Mouse (Mus musculus): ENCODE results near the gene Prss50. TPM values are rescaled to one million over a fixed set of nuclear protein-coding genes. Genes with fewer than 3 reads are reported as not detected.

The Prss50 gene
- total and polyA plus RNA-seq, 3 experiments = not detected

DNA sequence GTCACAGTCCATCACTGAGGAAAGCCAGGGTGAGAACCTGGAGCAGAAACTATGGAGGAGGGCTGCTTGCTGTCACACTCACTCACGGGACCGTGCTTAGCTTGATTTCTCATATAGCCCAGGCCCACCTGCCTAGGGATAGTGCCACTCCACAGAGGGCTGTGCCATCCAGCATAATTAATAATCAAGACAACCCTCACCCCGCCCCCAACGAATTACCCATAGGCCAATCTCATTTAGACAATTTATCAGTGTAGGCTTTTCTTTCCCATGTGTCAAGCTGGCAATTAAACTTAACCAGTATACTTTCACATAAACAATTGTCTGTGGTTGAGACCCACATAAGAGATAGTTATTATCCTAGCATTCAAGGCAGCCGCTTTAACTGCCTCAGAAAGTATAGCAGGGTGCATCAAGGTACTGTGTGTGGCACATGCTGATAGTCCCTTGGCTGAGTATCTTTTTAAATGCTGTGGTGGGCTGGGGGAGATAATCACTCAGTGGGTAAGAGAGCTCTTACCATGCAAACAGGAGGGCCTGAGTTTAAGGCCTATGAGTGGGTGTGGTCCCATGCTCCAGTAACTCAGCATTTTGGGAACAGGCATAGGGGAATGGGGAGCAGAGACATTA is 1.3 kb downstream of the Prss50 start:
- H3K27ac ChIP-seq (ENCODE audit: control insufficient read depth, low read depth, low read length) = no peak overlapping the region
- no peaks in the 10 kb centered on the region for H3K4me1 ChIP-seq (ENCODE audit: control insufficient read depth in 1 of 2, insufficient read depth in 2 of 2, low read length in 2 of 2)
- H3K9ac ChIP-seq (ENCODE audit: control insufficient read depth, low read depth, low read length, poor library complexity, severe bottlenecking) = no peak overlapping the region
- TF ChIP-seq SMC3 (IDR thresholded peaks at IDR 0.05; ENCODE audit: low read depth, low read length) (no peak), MXI1 (IDR thresholded peaks at IDR 0.05; ENCODE audit: low read depth, low read length) (no peak), MEF2A (IDR thresholded peaks at IDR 0.05; ENCODE audit: extremely low read depth, insufficient replicate concordance, low read depth, low read length, poor library complexity, severe bottlenecking) (no peak), MYB (IDR thresholded peaks at IDR 0.05; ENCODE audit: low read depth, low read length) (no peak), BHLHE40 (IDR thresholded peaks at IDR 0.05; ENCODE audit: borderline replicate concordance, low read depth, low read length) (no peak), ETS1 (IDR thresholded peaks at IDR 0.05; ENCODE audit: low read depth, low read length) (0 out of 2 replicates have a peak, but pooled peaks have one; percentile 17), USF2 (IDR thresholded peaks at IDR 0.05; ENCODE audit: borderline replicate concordance in 1 of 2, insufficient read depth in 1 of 2, low read depth in 1 of 2, low read length in 2 of 2) (no peak), EP300 (IDR thresholded peaks at IDR 0.05; ENCODE audit: low read depth in 1 of 2, low read length in 2 of 2) (peak in 1 of 2 experiments; percentile 46; a peak in 1 of 4 replicates), ZMIZ1 (IDR thresholded peaks at IDR 0.05; ENCODE audit: low read depth, low read length) (no peak), TCF12 (IDR thresholded peaks at IDR 0.05; ENCODE audit: low read depth, low read length) (peak; percentile 41; the same call in 1 of the 2 replicates), TBP (IDR thresholded peaks at IDR 0.05; ENCODE audit: low read depth, low read length) (no peak)
- no peaks in the 10 kb centered on the region for H3K79me2 ChIP-seq (ENCODE audit: control insufficient read depth, insufficient read depth, low read length, poor library complexity)
- no peaks in the 10 kb centered on the region for H3K36me3 ChIP-seq (ENCODE audit: control insufficient read depth in 1 of 2, insufficient read depth in 2 of 2, low read length in 2 of 2)
- H3K9me3 ChIP-seq (replicated peaks; ENCODE audit: insufficient read depth, low read length) = no peaks in the 10 kb centered on the region
- DNase-seq (ENCODE audit: low read depth, low spot score) = no peak
- no peaks in the 10 kb centered on the region for H3K27me3 ChIP-seq (ENCODE audit: control insufficient read depth in 1 of 2, insufficient read depth in 2 of 2, low read length in 2 of 2)
- H3K4me3 ChIP-seq (ENCODE audit: control insufficient read depth in 1 of 2, insufficient read depth in 1 of 2, low read depth in 2 of 2, low read length in 2 of 2) = no peak overlapping the region

- Histone ChIP-seq H3K36me3 (ENCODE audit: control insufficient read depth in 1 of 2, insufficient read depth in 2 of 2, low read length in 2 of 2) (no peaks in the 10 kb centered on the region), H3K4me3 (ENCODE audit: control insufficient read depth in 1 of 2, insufficient read depth in 1 of 2, low read depth in 2 of 2, low read length in 2 of 2) (no peak overlapping the region), H3K9ac (ENCODE audit: control insufficient read depth, low read depth, low read length, poor library complexity, severe bottlenecking) (no peak overlapping the region), H3K9me3 (replicated peaks; ENCODE audit: insufficient read depth, low read length) (no peaks in the 10 kb centered on the region), H3K27me3 (ENCODE audit: control insufficient read depth in 1 of 2, insufficient read depth in 2 of 2, low read length in 2 of 2) (no peaks in the 10 kb centered on the region), H3K4me1 (ENCODE audit: control insufficient read depth in 1 of 2, insufficient read depth in 2 of 2, low read length in 2 of 2) (no peaks in the 10 kb centered on the region), H3K27ac (ENCODE audit: control insufficient read depth, low read depth, low read length) (no peak overlapping the region), H3K79me2 (ENCODE audit: control insufficient read depth, insufficient read depth, low read length, poor library complexity) (no peaks in the 10 kb centered on the region)
- DNase-seq (ENCODE audit: low read depth, low spot score) = peak; percentile 37
- TF ChIP-seq ZC3H11A (IDR thresholded peaks at IDR 0.05; ENCODE audit: low read depth, low read length) (peak; percentile 54), ZNF384 (IDR thresholded peaks at IDR 0.05; ENCODE audit: low read depth, low read length) (no peak), CTCF (IDR thresholded peaks at IDR 0.05 in 2 of 3, conservative IDR thresholded peaks at IDR 0.05 in 1 of 3; ENCODE audit: control insufficient read depth in 1 of 3, insufficient read depth in 1 of 3, low read depth in 2 of 3, low read length in 3 of 3, poor library complexity in 1 of 3, severe bottlenecking in 1 of 3) (peak; percentile 65 to 80 (median 80)), RAD21 (IDR thresholded peaks at IDR 0.05; ENCODE audit: low read depth, low read length) (peak; percentile 74), GATA1 (IDR thresholded peaks at IDR 0.05; ENCODE audit: low read depth, low read length) (no peak), SMC3 (IDR thresholded peaks at IDR 0.05; ENCODE audit: low read depth, low read length) (peak; percentile 67), USF1 (IDR thresholded peaks at IDR 0.05; ENCODE audit: low read depth, low read length) (no peak)
Observed at GRCm38 (mm10) chr9:110871030-110871429, 13.3 kb downstream of the Prss50 start.
